8 mouse cellular contexts compared by ENCODE assay signal in the genomic region with DNA sequence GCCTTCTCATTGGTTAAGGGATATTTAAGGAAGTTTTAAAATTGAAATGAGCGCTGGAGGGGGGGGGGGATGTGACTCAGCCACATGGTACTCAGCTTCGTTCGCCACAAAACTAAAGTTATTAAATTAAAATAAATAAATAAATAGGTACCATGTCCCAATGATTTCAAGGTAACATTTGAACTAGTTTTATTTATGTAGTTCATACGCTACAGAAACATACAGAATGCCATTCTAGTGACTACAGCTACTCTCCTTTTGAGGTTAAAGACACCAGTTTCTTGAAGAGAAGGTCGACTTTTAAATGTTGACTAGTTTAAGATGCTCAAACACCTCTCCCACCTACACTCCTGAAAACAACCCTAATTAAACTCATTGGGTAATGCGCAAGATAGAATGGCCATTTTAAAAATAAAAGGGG. TPM values are rescaled to one million over a fixed set of nuclear protein-coding genes. Genes with fewer than 3 reads are reported as not detected.
DNase-seq lines count a peak whose midpoint lies in the region; ATAC-seq and TF ChIP-seq lines count a peak whose summit lies in the region.

No protein-coding gene starts in this region.

- no peak overlapping the region; the same call in 1 of the 2 replicates for H3K4me3 ChIP-seq in kidney, embryonic 16.5 days (ENCODE audit: low read length)
- H3K4me3 ChIP-seq in embryonic facial prominence, embryonic 12.5 days = no peak overlapping the region
- H3K4me3 ChIP-seq in intestine, embryonic 14.5 days (ENCODE audit: low read depth, low read length) = peak overlapping the region; percentile 33; the same call in 1 of the 2 replicates
- peak overlapping the region; percentile 45 for H3K4me3 ChIP-seq in myocyte

- H3K27ac ChIP-seq in kidney, embryonic 16.5 days (ENCODE audit: low read length) = peak overlapping the region; percentile 52; the same call in 1 of the 2 replicates
- H3K27ac ChIP-seq in embryonic facial prominence, embryonic 12.5 days = no peak overlapping the region
- no peak overlapping the region for H3K27ac ChIP-seq in intestine, embryonic 14.5 days (ENCODE audit: low read depth)

- TF ChIP-seq POLR2A in myocyte (IDR thresholded peaks at IDR 0.05; ENCODE audit: insufficient read length, low read depth) = no peak

- no peaks in the 10 kb centered on the region for H3K9me3 ChIP-seq in kidney, embryonic 16.5 days (ENCODE audit: low read length)
- H3K9me3 ChIP-seq in embryonic facial prominence, embryonic 12.5 days = no peaks in the 10 kb centered on the region
- no peaks in the 10 kb centered on the region for H3K9me3 ChIP-seq in intestine, embryonic 14.5 days (ENCODE audit: control insufficient read depth, low read length)

- no peak overlapping the region; the same call in 1 of the 2 replicates for H3K9ac ChIP-seq in kidney, embryonic 16.5 days (replicated peaks; ENCODE audit: low read length)
- no peak overlapping the region for H3K9ac ChIP-seq in embryonic facial prominence, embryonic 12.5 days
- H3K9ac ChIP-seq in intestine, embryonic 14.5 days (ENCODE audit: low read length) = no peak overlapping the region

- H3K4me2 ChIP-seq in kidney, embryonic 16.5 days (replicated peaks; ENCODE audit: low read depth, low read length) = peak overlapping the region; percentile 73
- H3K4me2 ChIP-seq in embryonic facial prominence, embryonic 12.5 days (replicated peaks) = peak overlapping the region; percentile 64
- H3K4me2 ChIP-seq in intestine, embryonic 14.5 days (ENCODE audit: low read length) = peak overlapping the region; percentile 68
- H3K4me2 ChIP-seq in myocyte (ENCODE audit: low read depth) = peak overlapping the region; percentile 98

- DNase-seq in kidney, adult 9 months = no peak
- DNase-seq in intestine, embryonic 14.5 days (ENCODE audit: low spot score) = no peak
- no peak for DNase-seq in c-Kit-positive CD71-positive TER-119-positive erythroid progenitor cells, embryonic 14.5 days (ENCODE audit: low spot score)
- DNase-seq in adrenal gland, postnatal 4 days (ENCODE audit: low spot score in 2 of 2) = no peak
- DNase-seq in embryo, embryonic 9.5 days (ENCODE audit: extremely low spot score) = no peak

- whole genome bisulfite sequencing in kidney, embryonic 16.5 days = 20% methylated on average over 6 of the region's 6 CpGs
- 21% methylated on average over 6 of the region's 6 CpGs for WGBS in embryonic facial prominence, embryonic 12.5 days
- WGBS in intestine, embryonic 14.5 days = 25% methylated on average over 6 of the region's 6 CpGs

- peaks cover 40% of the 10 kb centered on the region for H3K4me1 ChIP-seq in kidney, embryonic 16.5 days (ENCODE audit: insufficient read depth, low read length)
- 0 out of 2 replicates have a peak, but pooled peaks cover 12% of the 10 kb centered on the region for H3K4me1 ChIP-seq in embryonic facial prominence, embryonic 12.5 days
- peaks cover 27% of the 10 kb centered on the region for H3K4me1 ChIP-seq in intestine, embryonic 14.5 days (replicated peaks; ENCODE audit: control insufficient read depth, insufficient read depth, low read length)

- H3K27me3 ChIP-seq in kidney, embryonic 16.5 days (ENCODE audit: insufficient read depth, low read length) = no peaks in the 10 kb centered on the region
- no peaks in the 10 kb centered on the region for H3K27me3 ChIP-seq in embryonic facial prominence, embryonic 12.5 days
- no peaks in the 10 kb centered on the region for H3K27me3 ChIP-seq in intestine, embryonic 14.5 days (replicated peaks; ENCODE audit: control insufficient read depth, insufficient read depth, low read length)
- H3K27me3 ChIP-seq in myocyte (ENCODE audit: control insufficient read depth, insufficient read depth, insufficient read length) = no peaks in the 10 kb centered on the region

- no peaks in the 10 kb centered on the region for H3K79me2 ChIP-seq in myocyte (ENCODE audit: control insufficient read depth, insufficient read depth)

- no peaks in the 10 kb centered on the region for H3K36me3 ChIP-seq in kidney, embryonic 16.5 days (ENCODE audit: insufficient read depth, low read length)
- H3K36me3 ChIP-seq in embryonic facial prominence, embryonic 12.5 days = no peaks in the 10 kb centered on the region
- no peaks in the 10 kb centered on the region for H3K36me3 ChIP-seq in intestine, embryonic 14.5 days (ENCODE audit: control insufficient read depth, insufficient read depth, low read length)
- H3K36me3 ChIP-seq in myocyte (ENCODE audit: control insufficient read depth, insufficient read depth) = no peaks in the 10 kb centered on the region

- no peak overlapping the region for H3ac ChIP-seq in myocyte (ENCODE audit: control insufficient read depth, insufficient read length)

- no peak for ATAC-seq in kidney, embryonic 16.5 days (ENCODE audit: low FRiP score, low TSS enrichment)
- no peak for ATAC-seq in embryonic facial prominence, embryonic 12.5 days (ENCODE audit: insufficient number of reproducible peaks, insufficient read depth, low FRiP score, low TSS enrichment)
- ATAC-seq in intestine, embryonic 14.5 days (replicated peaks; ENCODE audit: low FRiP score, low TSS enrichment, low read depth) = no peak

TF ChIP-seq in myocyte, 11 proteins besides CTCF, POLR2A, EP300 and RAD21:
- TF ChIP-seq TCF12 (IDR thresholded peaks at IDR 0.05; ENCODE audit: insufficient read depth, poor library complexity, severe bottlenecking) (no peak), REST (IDR thresholded peaks at IDR 0.05; ENCODE audit: insufficient read depth, insufficient read length) (no peak), CEBPB (IDR thresholded peaks at IDR 0.05; ENCODE audit: insufficient read depth, poor library complexity, severe bottlenecking) (no peak), MYOD1 (IDR thresholded peaks at IDR 0.05; ENCODE audit: control insufficient read depth in 1 of 3, insufficient read length in 2 of 3, low read depth in 2 of 3) (no peak), MYOG (IDR thresholded peaks at IDR 0.05; ENCODE audit: control insufficient read depth in 1 of 3, insufficient read depth in 1 of 3, insufficient read length in 2 of 3, low read depth in 2 of 3) (no peak), E2F4 (IDR thresholded peaks at IDR 0.05; ENCODE audit: insufficient read depth) (no peak), TCF3 (IDR thresholded peaks at IDR 0.05; ENCODE audit: insufficient read length, low read depth) (no peak), SRF (IDR thresholded peaks at IDR 0.05; ENCODE audit: control insufficient read depth, insufficient read length, low read depth) (no peak), MAX (IDR thresholded peaks at IDR 0.05; ENCODE audit: low read depth) (no peak), USF1 (IDR thresholded peaks at IDR 0.05; ENCODE audit: low read depth) (no peak), POLR2AphosphoS2 (IDR thresholded peaks at IDR 0.05; ENCODE audit: insufficient read length, low read depth) (no peak)

RNA-seq across cellular contexts. Expression of gene Zfp217, which starts 6.4 kb away (rescaled TPM):
- 4.4 and 5.1 TPM in 2 replicates for polyA plus RNA-seq in kidney, embryonic 16.5 days (2015; fragmentation: Nextera tagmentation; extraction: Ambion mirVana)
- polyA plus RNA-seq in embryonic facial prominence, embryonic 12.5 days (2016; fragmentation: Nextera tagmentation; extraction: Ambion mirVana) = 4.5 and 4.9 TPM in 2 replicates
- polyA plus RNA-seq in intestine, embryonic 14.5 days (2014; fragmentation: Nextera tagmentation; extraction: Ambion mirVana) = 3.8 and 4.3 TPM in 2 replicates
- 5.0 TPM for polyA plus RNA-seq in myocyte (2012; fragmentation: generic; extraction: Trizol)
- 10 to 100 TPM; 34.9 to 37.9 TPM for total RNA-seq in adrenal gland, postnatal 4 days (2021)

Comparison
In these comparisons a context has a peak if more than half of its experiments do, and no peak if none do; other contexts are left out.
1. H3K4me3 ChIP-seq: peak in intestine, embryonic 14.5 days (single experiment) and myocyte (single experiment); none in kidney, embryonic 16.5 days (single experiment) and embryonic facial prominence, embryonic 12.5 days (single experiment).
2. Peak in every context shown above with its lines, with median percentiles within 50 percentile points of each other: H3K4me2 ChIP-seq.